Mouse (Mus musculus) limb, embryonic 11.5 days (tissue): Measurements from ENCODE around the gene Ufd1. TPM values are rescaled to one million over a fixed set of nuclear protein-coding genes. Genes with fewer than 3 reads are reported as not detected.

Source experiments
- polyA plus RNA-seq: library from polyadenylated mRNA; unstranded; fragments of >200 nt; fragmentation: Nextera tagmentation; extraction: Ambion mirVana; gene quantifications from 2 replicates; pipeline ENCODE4 v1.2.1, GENCODE M21; 2014

The Ufd1 gene
- polyA plus RNA-seq, 1 experiment from 2014 or later, result 96.5 TPM

Other genes starting within 250 kb of the Ufd1 start
- gene Tbx1, start 221.1 kb upstream of the Ufd1 start, polyA plus RNA-seq, result 2.3 and 2.5 TPM in 2 replicates
- 4.1 and 4.5 TPM in 2 replicates for gene Gp1bb, start 189.4 kb upstream of the Ufd1 start, polyA plus RNA-seq
- 2.3 and 2.4 TPM in 2 replicates for gene Gm49601, start 185.4 kb upstream of the Ufd1 start, polyA plus RNA-seq
- gene Sept5, start 181.8 kb upstream of the Ufd1 start, polyA plus RNA-seq, result 30.0 and 31.1 TPM in 2 replicates
- 16.4 and 18.9 TPM in 2 replicates for gene Cldn5, start 34.9 kb upstream of the Ufd1 start, polyA plus RNA-seq
- gene Cdc45, start 208 bp downstream of the Ufd1 start, polyA plus RNA-seq, result 81.6 and 86.3 TPM in 2 replicates
- gene 2510002D24Rik, start 24.8 kb downstream of the Ufd1 start, polyA plus RNA-seq, result 28.4 and 31.4 TPM in 2 replicates
- gene Gm28539, start 24.8 kb downstream of the Ufd1 start, polyA plus RNA-seq, result not detected in 2 replicates
- 101 and 102 TPM in 2 replicates for gene Mrpl40, start 65.1 kb downstream of the Ufd1 start, polyA plus RNA-seq
- 11.5 and 17.0 TPM in 2 replicates for gene Hira, start 65.3 kb downstream of the Ufd1 start, polyA plus RNA-seq